Mouse (Mus musculus) cerebellum, postnatal 4 days (tissue): ENCODE measurements around the gene Srrd.
A peak's percentile ranks its signal among the peaks of the same experiment; 100 is the strongest.

Source experiments
- DNase-seq, 2 experiments: peaks; one replicate each; pipeline ENCODE4 v3.0.0; 2022; ENCODE audit warnings: low spot score in 2 of 2, mixed read lengths in 1 of 2

Srrd gene

GRCm38 (mm10) chr5:112342463-112343204 is at the start of gene Srrd, which contains the start of gene Hps4:
TSS of gene Srrd (minus strand) at chr5:112343040.
TSS of gene Hps4 (plus strand) at chr5:112343083.
- peak; percentile 88 to 95 for DNase-seq

GRCm38 (mm10) chr5:112391676-112392323 is 49.0 kb upstream of the Srrd start:
- no peak for DNase-seq

- DNase-seq = peak in 1 of 2 experiments; percentile 19
Measured at GRCm38 (mm10) chr5:112391002-112391401, 48.2 kb upstream of the Srrd start.

GRCm38 (mm10) chr5:112389352-112389751 is 46.5 kb upstream of the Srrd start:
- DNase-seq = peak in 1 of 2 experiments; percentile 18

DNA sequence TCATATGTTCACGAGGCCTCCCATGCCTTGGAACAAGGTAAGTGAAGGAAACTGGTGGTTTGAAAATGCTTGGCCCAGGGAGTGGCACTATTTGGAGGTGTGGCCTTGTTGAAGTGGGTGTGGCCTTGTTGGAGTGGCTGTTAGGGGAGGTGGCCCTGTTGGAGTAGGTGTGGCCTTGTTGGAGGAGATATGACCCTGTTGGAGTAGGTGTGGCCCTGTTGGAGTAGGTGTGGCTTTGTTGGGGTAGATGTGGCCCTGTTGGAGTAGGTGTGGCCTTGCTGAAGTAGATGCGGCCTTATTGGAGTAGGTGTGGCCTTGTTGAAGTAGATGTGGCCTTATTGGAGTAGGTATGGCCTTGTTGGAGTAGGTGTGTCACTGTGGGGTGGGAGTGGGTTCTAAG is 43.1 kb upstream of the Srrd start:
- no peak for DNase-seq

- DNase-seq = no peak
Measured at GRCm38 (mm10) chr5:112384805-112385472, 42.1 kb upstream of the Srrd start.

DNA sequence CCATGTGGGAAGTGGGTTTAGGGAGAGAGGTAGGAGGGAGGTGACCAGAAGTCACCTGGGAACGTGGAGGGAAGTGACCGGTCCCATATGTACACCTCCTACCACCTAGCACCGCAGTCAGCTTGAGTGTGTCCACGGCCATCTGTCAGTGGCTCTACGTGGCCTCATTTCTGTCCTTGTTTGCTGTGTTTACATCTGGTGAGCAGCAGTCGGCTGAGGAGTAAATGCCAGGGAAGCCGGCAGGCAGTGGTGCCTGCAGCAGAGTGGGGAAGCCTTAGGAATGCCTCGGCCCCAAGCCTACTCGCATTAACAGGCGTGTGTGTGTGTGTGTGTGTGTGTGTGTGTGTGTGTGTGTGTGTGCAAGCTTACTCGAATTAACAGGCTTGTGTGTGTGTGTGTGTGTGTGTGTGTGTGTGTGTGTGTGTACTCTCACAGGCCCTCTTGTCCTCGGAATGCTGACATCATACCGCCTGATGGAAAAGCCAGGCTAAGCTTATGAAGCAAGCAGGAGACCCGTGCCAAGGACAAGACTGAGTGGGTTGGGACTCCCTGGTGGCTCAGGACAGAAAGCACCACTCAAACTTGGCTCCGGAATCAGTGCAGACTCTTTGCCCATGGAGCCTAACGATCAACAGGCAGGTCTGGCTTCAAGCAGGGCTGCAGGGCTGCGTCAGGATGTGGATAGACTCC is 39.9 kb upstream of the Srrd start:
- DNase-seq = no peak

DNA sequence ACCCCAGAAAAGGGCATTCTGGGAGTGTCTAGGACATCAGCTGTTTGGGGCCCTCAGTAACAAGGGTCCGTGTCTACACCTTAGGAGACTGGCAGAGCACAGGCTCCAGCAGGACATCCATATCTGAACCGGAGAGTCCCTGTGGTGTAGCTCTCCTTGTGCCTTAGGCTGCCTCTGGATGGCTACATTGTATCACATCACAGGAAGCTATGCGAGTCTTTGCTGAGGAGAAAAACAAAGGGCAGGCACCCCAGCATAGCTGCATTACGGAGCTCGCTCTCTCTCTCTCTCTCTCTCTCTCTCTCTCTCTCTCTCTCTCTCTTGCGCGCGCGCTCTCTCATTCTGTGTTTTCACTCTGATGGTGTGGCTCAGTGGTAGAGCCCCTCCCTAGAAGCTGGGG is 39.2 kb upstream of the Srrd start:
- no peak for DNase-seq

DNA sequence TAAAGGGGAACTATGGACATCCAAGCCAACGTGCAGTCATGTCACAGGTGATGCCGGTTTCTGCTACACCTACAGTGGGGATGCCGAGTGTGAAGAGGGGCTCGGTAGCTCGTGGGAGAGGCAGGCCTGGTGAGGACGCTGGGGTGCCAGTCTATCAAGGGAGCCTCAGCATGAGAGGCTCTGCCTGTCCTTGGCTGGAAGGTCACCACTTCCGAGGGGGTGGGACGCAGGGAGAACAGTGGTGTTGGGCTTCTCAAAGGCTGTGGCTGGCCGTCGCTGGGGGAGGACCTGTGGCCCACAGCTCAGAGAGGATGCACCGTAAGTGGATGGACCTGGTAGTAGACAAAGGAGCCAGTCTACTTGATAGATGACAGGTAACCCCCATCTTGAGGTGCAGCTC is 38.3 kb upstream of the Srrd start:
- no peak for DNase-seq

- no peak for DNase-seq
Measured at GRCm38 (mm10) chr5:112378716-112379115, 35.9 kb upstream of the Srrd start.

GRCm38 (mm10) chr5:112377380-112377779 is 34.5 kb upstream of the Srrd start:
- no peak for DNase-seq

DNA sequence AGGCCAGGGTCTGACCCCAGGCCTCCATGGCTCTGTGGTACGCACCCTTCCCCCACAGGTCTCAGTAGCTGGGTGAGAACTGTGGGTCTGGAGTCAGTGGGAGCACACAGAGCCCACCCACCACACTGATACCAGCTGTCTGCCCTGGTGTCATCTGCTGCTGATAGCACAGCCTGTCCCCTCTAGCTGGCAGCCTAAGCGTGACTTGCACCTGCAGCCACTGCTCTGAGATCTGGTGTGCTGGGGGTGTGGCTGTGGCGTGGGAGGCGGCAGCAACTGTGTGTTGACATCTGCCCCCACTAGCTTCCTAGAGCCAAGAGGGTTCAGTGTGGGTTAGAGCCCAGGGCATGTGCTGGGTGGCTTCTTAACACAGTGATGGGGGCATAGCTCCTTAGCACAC is 33.3 kb upstream of the Srrd start:
- no peak for DNase-seq

GRCm38 (mm10) chr5:112371933-112372332 is 29.1 kb upstream of the Srrd start:
- peak in 1 of 2 experiments; percentile 76 for DNase-seq

GRCm38 (mm10) chr5:112370236-112370813 is 27.5 kb upstream of the Srrd start:
- DNase-seq = no peak

DNA sequence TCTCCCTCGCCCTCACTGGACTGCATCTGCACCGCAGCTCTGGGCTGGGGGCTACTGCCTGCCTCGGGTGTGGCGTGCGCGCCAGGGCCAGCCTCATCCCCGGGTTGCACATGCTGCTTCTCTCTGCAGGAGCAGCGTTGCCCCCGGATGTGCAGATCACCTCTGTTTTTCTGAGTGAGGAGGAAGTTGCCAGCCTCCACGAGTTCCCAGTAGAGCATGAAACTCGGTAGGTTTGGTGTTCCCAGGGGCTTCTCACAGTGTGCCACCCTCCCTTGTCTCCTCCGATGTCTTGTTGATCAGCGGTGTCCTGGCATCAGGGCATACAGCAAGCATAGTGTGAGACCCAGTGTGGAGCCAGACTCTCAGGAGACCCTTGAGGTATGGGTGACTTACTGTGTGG is 26.5 kb upstream of the Srrd start:
- no peak for DNase-seq

- DNase-seq = peak in 1 of 2 experiments; percentile 73
Measured at GRCm38 (mm10) chr5:112368666-112369065, 25.8 kb upstream of the Srrd start.

- no peak for DNase-seq
Measured at GRCm38 (mm10) chr5:112367929-112368328, 25.1 kb upstream of the Srrd start.

- no peak for DNase-seq
Measured at GRCm38 (mm10) chr5:112367338-112367737, 24.5 kb upstream of the Srrd start.

GRCm38 (mm10) chr5:112366879-112367278 is 24.0 kb upstream of the Srrd start:
- DNase-seq = no peak

DNA sequence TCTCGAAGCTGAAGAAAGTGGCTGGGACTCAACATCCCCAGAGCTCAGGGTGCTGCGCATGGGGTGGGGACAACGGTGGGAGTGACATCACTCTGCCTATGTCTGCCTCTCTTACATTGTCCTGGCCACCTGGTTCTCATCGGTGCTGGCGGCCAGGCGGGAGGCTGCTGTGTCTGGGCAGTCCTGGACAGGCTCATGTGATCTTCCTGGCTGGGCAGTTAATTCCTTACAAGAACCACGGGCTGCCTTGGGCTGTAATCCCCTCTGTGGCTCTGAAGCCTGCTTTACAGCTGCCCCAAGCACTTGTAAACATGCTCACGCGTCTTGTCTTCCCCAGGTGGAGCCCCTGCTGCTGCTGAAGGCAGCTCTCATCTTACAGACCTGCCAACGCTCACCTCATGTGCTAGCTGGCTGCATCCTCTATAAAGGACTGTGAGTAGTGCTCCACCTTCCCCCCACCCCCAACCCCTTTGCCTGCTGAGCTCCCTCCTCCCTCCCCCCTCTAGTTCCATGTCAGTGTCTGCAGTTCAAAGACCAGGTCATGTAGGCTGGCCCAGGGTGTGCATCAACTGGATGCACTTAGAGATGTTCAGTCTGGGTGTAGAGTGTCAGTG is 21.5 kb upstream of the Srrd start:
- no peak for DNase-seq

- no peak for DNase-seq
Measured at GRCm38 (mm10) chr5:112360077-112360476, 17.2 kb upstream of the Srrd start.
